Mouse (Mus musculus) cortical plate, adult 2 months (tissue): ENCODE results near the gene Thbd. TPM values are rescaled to one million over a fixed set of nuclear protein-coding genes. Genes with fewer than 3 reads are reported as not detected.

ENCODE experiments used
- H3K27ac ChIP-seq: fragments of 200-500 bp; 2 replicates; pipeline ENCODE4 v1.5.1; 2012; ENCODE audit warnings: low read length, control low read depth, inconsistent platforms; ENCODE audit not compliant: insufficient read depth
- H3K4me1 ChIP-seq: fragments of 200-500 bp; 2 replicates; pipeline ENCODE4 v1.6.1; 2011; ENCODE audit warnings: low read length; ENCODE audit not compliant: control insufficient read depth, insufficient read depth
- H3K4me3 ChIP-seq: fragments of 200-500 bp; 2 replicates; pipeline ENCODE4 v1.5.1; 2011; ENCODE audit warnings: mild to moderate bottlenecking, low read length, control low read depth; ENCODE audit not compliant: insufficient read depth
- CTCF ChIP-seq: fragments of 200-500 bp; IDR thresholded peaks from 2 replicates; pipeline ENCODE4 v1.5.1; 2011; ENCODE audit warnings: mild to moderate bottlenecking, control low read depth, low read length; ENCODE audit not compliant: insufficient read depth; ENCODE audit errors: extremely low read depth
- POLR2A ChIP-seq: fragments of 200-500 bp; IDR thresholded peaks from 2 replicates; pipeline ENCODE4 v1.6.1; 2011; ENCODE audit warnings: mild to moderate bottlenecking, low read length, control low read depth; ENCODE audit not compliant: insufficient read depth; ENCODE audit errors: extremely low read depth
- polyA plus RNA-seq: library from polyadenylated mRNA; depleted of rRNA; stranded (reverse); fragments of >200 nt; gene quantifications from 2 replicates; pipeline ENCODE4 v1.2.3, GENCODE M21; 2012

Gene Thbd
- polyA plus RNA-seq, 1 experiment, result 14.4 TPM

GRCm38 (mm10) chr2:148428523-148428922 is 20.5 kb upstream of the Thbd start:
- Histone ChIP-seq H3K4me3 (no peak overlapping the region), H3K4me1 (peaks cover 2% of the 10 kb centered on the region), H3K27ac (no peak overlapping the region)
- TF ChIP-seq CTCF (no peak), POLR2A (no peak)

GRCm38 (mm10) chr2:148427553-148427952 is 19.6 kb upstream of the Thbd start:
- Histone ChIP-seq H3K4me3 (no peak overlapping the region), H3K4me1 (peaks cover 2% of the 10 kb centered on the region), H3K27ac (no peak overlapping the region)
- TF ChIP-seq CTCF (no peak), POLR2A (no peak)

GRCm38 (mm10) chr2:148425709-148426382 is 17.9 kb upstream of the Thbd start:
- no peak for TF ChIP-seq POLR2A
- no peak for TF ChIP-seq CTCF
- no peak overlapping the region for H3K27ac ChIP-seq
- H3K4me1 ChIP-seq, result peaks cover 2% of the 10 kb centered on the region
- no peak overlapping the region for H3K4me3 ChIP-seq

DNA sequence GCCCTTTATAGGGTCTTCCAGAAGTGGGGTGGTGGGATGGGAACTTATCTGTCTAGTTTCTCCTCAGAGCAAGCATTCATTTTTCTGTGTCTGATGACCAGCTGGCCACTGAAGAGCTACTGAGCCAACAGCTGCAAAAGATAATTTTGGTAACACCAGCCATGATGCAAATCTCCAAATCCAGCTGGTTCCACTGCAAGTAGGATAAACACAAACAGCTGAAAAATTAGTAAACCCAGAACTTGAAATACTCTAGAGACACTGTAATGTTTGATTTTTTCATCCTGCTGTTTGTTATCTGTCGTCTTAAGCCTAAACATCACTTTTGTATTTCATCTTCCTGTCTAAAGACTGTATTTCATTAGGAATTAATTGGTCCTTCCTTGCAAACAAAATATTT is 13.7 kb upstream of the Thbd start:
- H3K27ac ChIP-seq, result no peak overlapping the region
- H3K4me3 ChIP-seq, result no peak overlapping the region
- no peaks in the 10 kb centered on the region for H3K4me1 ChIP-seq
- TF ChIP-seq CTCF (no peak), POLR2A (no peak)

DNA sequence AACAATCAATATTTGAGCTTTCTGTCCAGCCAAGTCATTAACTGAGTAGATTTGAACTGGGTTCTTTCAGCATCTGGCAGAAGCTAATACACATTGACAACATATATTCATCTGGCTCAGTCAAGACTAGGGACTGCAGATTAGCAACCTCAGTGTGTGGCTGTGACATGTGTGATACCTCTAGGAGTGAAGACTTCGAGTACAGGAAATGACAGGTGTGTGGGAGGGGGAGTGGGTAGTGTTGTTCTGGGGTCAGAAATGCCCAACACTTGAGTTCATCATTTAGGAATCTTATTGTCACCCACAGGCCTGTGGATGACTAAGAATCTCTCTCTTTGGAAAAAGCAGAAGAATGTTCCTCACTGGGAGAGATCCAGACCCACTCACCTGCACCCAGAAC is 13.1 kb upstream of the Thbd start:
- Histone ChIP-seq H3K4me3 (no peak overlapping the region), H3K4me1 (no peaks in the 10 kb centered on the region), H3K27ac (no peak overlapping the region)
- TF ChIP-seq CTCF (no peak), POLR2A (no peak)

DNA sequence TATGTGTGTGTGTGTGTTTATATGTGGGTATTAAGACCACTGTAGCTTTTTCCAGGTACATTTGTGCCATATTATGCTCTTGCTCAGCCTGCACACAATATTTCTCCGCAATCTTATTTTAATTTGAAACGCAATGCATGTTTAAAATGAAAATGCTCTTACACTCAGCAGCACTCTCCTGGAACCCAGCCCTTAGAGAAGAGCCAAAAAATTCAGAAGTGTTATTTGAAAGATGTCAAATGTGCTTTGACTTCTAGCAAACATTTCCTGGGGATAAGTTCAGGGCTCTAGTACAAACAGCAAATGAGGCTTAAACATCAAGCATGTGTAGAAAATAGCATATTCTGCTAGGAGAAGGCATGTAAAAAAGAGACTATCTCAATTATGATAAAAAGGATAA is 11.8 kb upstream of the Thbd start:
- H3K4me1 ChIP-seq, result no peaks in the 10 kb centered on the region
- H3K4me3 ChIP-seq, result no peak overlapping the region
- H3K27ac ChIP-seq, result no peak overlapping the region
- TF ChIP-seq CTCF (no peak), POLR2A (no peak)

DNA sequence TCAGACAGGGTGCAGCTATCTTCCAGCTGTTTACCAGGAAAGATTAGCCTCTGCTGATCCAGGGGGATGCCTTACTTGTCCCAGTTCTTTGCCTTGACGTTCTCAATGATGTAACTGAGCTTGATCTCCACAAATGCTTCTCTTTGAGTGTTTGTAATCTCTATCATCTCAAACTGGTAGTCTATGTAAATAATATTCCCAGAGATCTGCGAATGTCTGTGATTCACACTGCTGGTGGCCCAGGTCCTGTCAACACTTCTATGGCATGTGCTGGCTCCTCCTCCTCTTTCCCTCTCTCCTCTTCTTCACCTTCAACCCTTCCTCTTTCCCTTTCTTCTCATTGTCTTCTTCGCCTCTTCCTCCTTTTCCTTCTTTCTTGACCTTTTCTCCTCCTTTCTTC is 11.2 kb upstream of the Thbd start:
- TF ChIP-seq POLR2A, result no peak
- TF ChIP-seq CTCF, result no peak
- no peak overlapping the region for H3K27ac ChIP-seq
- H3K4me1 ChIP-seq, result no peaks in the 10 kb centered on the region
- no peak overlapping the region for H3K4me3 ChIP-seq

DNA sequence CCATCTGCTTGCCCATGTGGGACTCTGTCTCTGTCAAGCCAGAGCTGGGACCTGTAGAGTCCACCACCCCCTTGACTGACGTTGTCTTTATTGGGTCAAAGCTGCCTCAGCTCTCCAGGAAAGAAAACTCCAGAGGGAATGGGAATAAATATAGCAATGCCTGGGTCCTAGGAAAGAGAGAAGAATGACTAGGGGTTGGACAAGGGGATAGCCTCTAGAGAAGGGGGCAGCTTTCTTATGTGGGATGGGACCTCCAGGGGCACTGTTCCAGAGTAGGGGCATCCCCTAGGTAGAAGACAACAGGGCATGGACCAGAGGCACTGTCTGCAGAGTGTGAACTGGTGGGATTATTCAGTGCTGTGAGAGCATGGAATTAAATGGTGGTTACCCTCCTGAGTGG is 1.8 kb upstream of the Thbd start:
- Histone ChIP-seq H3K27ac (no peak overlapping the region), H3K4me3 (no peak overlapping the region), H3K4me1 (no peaks in the 10 kb centered on the region)
- TF ChIP-seq POLR2A (no peak), CTCF (no peak)

GRCm38 (mm10) chr2:148409141-148409540 is 1.2 kb upstream of the Thbd start:
- H3K4me1 ChIP-seq, result no peaks in the 10 kb centered on the region
- no peak overlapping the region for H3K4me3 ChIP-seq
- H3K27ac ChIP-seq, result no peak overlapping the region
- TF ChIP-seq CTCF (peak; percentile 88), POLR2A (no peak)

DNA sequence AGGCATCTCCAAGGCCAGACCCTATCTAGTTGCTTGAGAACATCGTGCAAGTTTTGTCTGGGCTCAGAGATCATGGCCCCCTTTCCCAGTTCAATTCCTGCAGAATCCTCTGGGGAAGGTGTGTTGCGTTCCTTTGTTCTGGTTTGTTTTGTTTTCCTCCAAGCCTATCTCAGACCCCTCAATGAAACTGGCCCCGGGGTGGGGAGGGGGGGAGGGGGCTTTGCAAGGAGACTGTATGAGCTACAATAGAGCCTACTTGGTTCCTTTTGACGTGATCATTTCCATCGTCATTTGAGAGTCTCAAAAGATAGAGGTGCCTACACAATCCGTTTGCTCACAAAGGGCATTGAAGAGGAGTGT is 753 bp upstream of the Thbd start:
- Histone ChIP-seq H3K27ac (no peak overlapping the region), H3K4me1 (no peaks in the 10 kb centered on the region), H3K4me3 (no peak overlapping the region)
- no peak for TF ChIP-seq POLR2A
- TF ChIP-seq CTCF, result no peak
